Mouse (Mus musculus): ENCODE measurements around the gene Cabin1.

DNA sequence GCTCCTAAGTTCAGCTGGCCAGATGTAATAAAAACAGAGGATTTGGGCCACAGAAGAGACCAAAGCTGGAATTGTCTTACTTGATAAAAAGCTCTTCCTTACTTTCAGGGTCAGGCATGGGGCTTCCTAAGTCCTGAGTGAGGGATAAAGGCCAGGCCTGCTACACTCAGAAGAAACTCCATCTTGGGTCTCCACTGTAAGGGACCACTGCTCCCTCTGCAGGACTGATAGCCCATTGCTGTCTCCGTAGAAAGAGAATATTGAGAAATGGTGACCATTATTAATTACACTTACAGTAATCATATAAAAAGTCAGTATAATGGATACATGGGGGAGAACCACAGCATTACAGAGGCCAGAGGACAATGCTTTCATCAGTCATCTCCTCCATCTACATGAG, 60.6 kb downstream of the Cabin1 start:
- TF ChIP-seq POLR2A (IDR thresholded peaks at IDR 0.05; ENCODE audit: control insufficient read depth, low read depth, low read length) (no peak), CTCF (IDR thresholded peaks at IDR 0.05; ENCODE audit: control insufficient read depth, insufficient read depth, insufficient replicate concordance, low read depth, low read length) (no peak)
